Mouse (Mus musculus) testis, adult 2 months (tissue): ENCODE data around the gene Gprc5c.

Source experiments
- CTCF ChIP-seq: fragments of 200-500 bp; IDR thresholded peaks from 2 replicates; pipeline ENCODE4 v1.5.1; 2012; ENCODE audit warnings: low read depth, mild to moderate bottlenecking, inconsistent platforms, low read length, moderate library complexity; ENCODE audit not compliant: control insufficient read depth, insufficient read depth, insufficient replicate concordance
- POLR2A ChIP-seq: fragments of 200-500 bp; IDR thresholded peaks from 2 replicates; pipeline ENCODE4 v1.6.1; 2012; ENCODE audit warnings: low read depth, mild to moderate bottlenecking, inconsistent platforms, low read length, moderate library complexity; ENCODE audit not compliant: control insufficient read depth

DNA sequence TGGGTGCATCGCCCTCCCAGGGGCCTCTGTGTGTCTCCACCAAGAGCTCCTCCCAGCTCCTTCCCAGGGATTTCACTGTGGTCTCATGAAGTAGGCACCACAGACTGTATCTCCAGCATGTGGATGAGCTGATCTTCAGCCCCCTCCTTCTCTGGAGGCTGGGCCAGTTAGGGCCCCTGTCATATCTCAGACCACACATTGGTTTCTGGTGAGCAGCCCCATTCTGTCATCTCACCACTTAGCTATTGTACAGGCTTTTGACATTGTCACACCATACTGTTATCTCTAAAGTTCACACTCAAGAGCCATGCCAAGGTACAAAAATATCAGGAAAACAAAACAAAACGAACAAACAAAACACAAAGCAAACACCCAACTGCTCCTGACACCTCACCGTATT lies 45.1 kb downstream of the Gprc5c start:
- no peak for TF ChIP-seq CTCF
- no peak for TF ChIP-seq POLR2A
